Mouse (Mus musculus) forebrain, embryonic 13.5 days (tissue): Measurements from ENCODE around the gene Fndc4. TPM values are rescaled to one million over a fixed set of nuclear protein-coding genes. Genes with fewer than 3 reads are reported as not detected.

ENCODE experiments used
- ATAC-seq: fragments of 200-750 bp; cut with Nextera tagmentation; 2 replicates; pipeline ENCODE4 v1.8.0; 2017
- H3K27ac ChIP-seq: fragments of 300-500 bp; sonication (generic); 2 replicates; pipeline ENCODE4 v1.5.1; 2015; ENCODE audit warnings: inconsistent platforms, mild to moderate bottlenecking, moderate library complexity
- H3K27me3 ChIP-seq: fragments of 300-500 bp; sonication (generic); 2 replicates; pipeline ENCODE4 v1.6.1; 2015; ENCODE audit warnings: mild to moderate bottlenecking, inconsistent platforms
- H3K36me3 ChIP-seq: fragments of 300-500 bp; sonication (generic); 2 replicates; pipeline ENCODE4 v1.6.1; 2015; ENCODE audit warnings: mild to moderate bottlenecking, inconsistent platforms; ENCODE audit not compliant: poor library complexity, severe bottlenecking
- H3K4me1 ChIP-seq: fragments of 300-500 bp; sonication (generic); 2 replicates; pipeline ENCODE4 v1.6.1; 2015; ENCODE audit warnings: inconsistent platforms
- H3K4me2 ChIP-seq: fragments of 300-500 bp; sonication (generic); 2 replicates; pipeline ENCODE4 v1.6.1; 2015; ENCODE audit warnings: inconsistent platforms, mild to moderate bottlenecking, moderate library complexity
- H3K4me3 ChIP-seq: fragments of 300-500 bp; sonication (generic); 2 replicates; pipeline ENCODE4 v1.5.1; 2015; ENCODE audit warnings: mild to moderate bottlenecking, inconsistent platforms
- H3K9ac ChIP-seq: fragments of 300-500 bp; sonication (generic); 2 replicates; pipeline ENCODE4 v1.6.1; 2015; ENCODE audit warnings: mild to moderate bottlenecking, inconsistent platforms
- H3K9me3 ChIP-seq: fragments of 300-500 bp; sonication (generic); replicated peaks from 2 replicates; pipeline ENCODE4 v1.6.1; 2016; ENCODE audit warnings: inconsistent platforms
- WGBS: fragments of 180-500 bp; shearing (Covaris S2); methylation state at CpG from one replicate; pipeline ENCODE4 v1.1.7; 2015; 5-methylcytosine and 5-hydroxymethylcytosine counted together
- polyA plus RNA-seq: library from polyadenylated mRNA; unstranded; fragments of >200 nt; fragmentation: Nextera tagmentation; extraction: Ambion mirVana; gene quantifications from 2 replicates; pipeline ENCODE4 v1.2.1, GENCODE M21; 2015

Gene Fndc4
- polyA plus RNA-seq, 1 experiment from 2014 or later = 62.1 TPM

GRCm38 (mm10) chr5:31254901-31255300 lies 41.0 kb downstream of the Fndc4 start:
- Histone ChIP-seq H3K27me3 (no peaks in the 10 kb centered on the region), H3K36me3 (peaks cover 90% of the 10 kb centered on the region), H3K4me2 (no peak overlapping the region), H3K9me3 (no peaks in the 10 kb centered on the region), H3K9ac (no peak overlapping the region), H3K4me3 (no peak overlapping the region), H3K27ac (no peak overlapping the region), H3K4me1 (peaks cover 13% of the 10 kb centered on the region)
- no peak for ATAC-seq
- 90% methylated on average over 8 of the region's 8 CpGs for WGBS

GRCm38 (mm10) chr5:31254452-31254851 lies 41.4 kb downstream of the Fndc4 start:
- H3K4me3 ChIP-seq = no peak overlapping the region
- WGBS = 88% methylated on average over 7 of the region's 7 CpGs

GRCm38 (mm10) chr5:31253806-31254205 lies 42.1 kb downstream of the Fndc4 start:
- Histone ChIP-seq H3K9me3 (no peaks in the 10 kb centered on the region), H3K27ac (no peak overlapping the region), H3K4me3 (no peak overlapping the region), H3K4me1 (peaks cover 13% of the 10 kb centered on the region), H3K36me3 (peaks cover 90% of the 10 kb centered on the region), H3K9ac (no peak overlapping the region), H3K4me2 (no peak overlapping the region), H3K27me3 (no peaks in the 10 kb centered on the region)
- no peak for ATAC-seq
- 95% methylated on average over 8 of the region's 8 CpGs for WGBS

More at GRCm38 (mm10) chr5:31254452-31254851, 41.4 kb downstream of the Fndc4 start:
- peaks cover 90% of the 10 kb centered on the region for H3K36me3 ChIP-seq
- no peaks in the 10 kb centered on the region for H3K9me3 ChIP-seq
- H3K4me2 ChIP-seq = no peak overlapping the region
- peaks cover 13% of the 10 kb centered on the region for H3K4me1 ChIP-seq
- no peak for ATAC-seq
- no peaks in the 10 kb centered on the region for H3K27me3 ChIP-seq
- no peak overlapping the region for H3K9ac ChIP-seq
- H3K27ac ChIP-seq = no peak overlapping the region

- no peaks in the 10 kb centered on the region for H3K27me3 ChIP-seq
- no peak overlapping the region for H3K9ac ChIP-seq
- WGBS = 85% methylated on average over 16 of the region's 16 CpGs
- ATAC-seq = no peak
- no peak overlapping the region for H3K27ac ChIP-seq
- H3K4me1 ChIP-seq = peaks cover 13% of the 10 kb centered on the region
- H3K9me3 ChIP-seq = no peaks in the 10 kb centered on the region
- H3K4me3 ChIP-seq = no peak overlapping the region
- H3K4me2 ChIP-seq = no peak overlapping the region
- H3K36me3 ChIP-seq = peaks cover 92% of the 10 kb centered on the region
These were observed 42.9 kb downstream of the Fndc4 start for GRCm38 (mm10) chr5:31252795-31253545.

- Histone ChIP-seq H3K36me3 (peaks cover 94% of the 10 kb centered on the region), H3K4me3 (no peak overlapping the region), H3K27me3 (no peaks in the 10 kb centered on the region), H3K9me3 (no peaks in the 10 kb centered on the region), H3K27ac (no peak overlapping the region), H3K4me2 (peak overlapping the region; percentile 50; the same call in 1 of the 2 replicates), H3K9ac (no peak overlapping the region), H3K4me1 (peaks cover 13% of the 10 kb centered on the region)
- 0 out of 2 replicates have a peak, but pooled peaks have one; percentile 7 for ATAC-seq
- 41% methylated on average over 10 of the region's 10 CpGs for WGBS
These were observed 43.7 kb downstream of the Fndc4 start for GRCm38 (mm10) chr5:31252151-31252550.

GRCm38 (mm10) chr5:31251541-31252101 lies 44.3 kb downstream of the Fndc4 start, which contains the start of gene Krtcap3:
Gene Krtcap3, plus strand, starts transcription at chr5:31251691.
- no peaks in the 10 kb centered on the region for H3K27me3 ChIP-seq
- peak within 1 kb of the TSS; percentile 47 for H3K9ac ChIP-seq
- peak; percentile 63 for ATAC-seq
- peak within 1 kb of the TSS; percentile 50 for H3K4me2 ChIP-seq
- no peak within 1 kb of the TSS for H3K27ac ChIP-seq
- no peaks in the 10 kb centered on the region for H3K9me3 ChIP-seq
- H3K36me3 ChIP-seq = peaks cover 97% of the 10 kb centered on the region
- whole genome bisulfite sequencing = 9% methylated on average over 46 of the region's 47 CpGs
- H3K4me3 ChIP-seq = peak within 1 kb of the TSS; percentile 24
- H3K4me1 ChIP-seq = peaks cover 13% of the 10 kb centered on the region

GRCm38 (mm10) chr5:31250716-31251115 lies 45.2 kb downstream of the Fndc4 start:
- Histone ChIP-seq H3K36me3 (peaks cover 98% of the 10 kb centered on the region), H3K27me3 (no peaks in the 10 kb centered on the region), H3K9ac (peak overlapping the region; percentile 47; the same call in 1 of the 2 replicates), H3K4me2 (no peak overlapping the region), H3K9me3 (no peaks in the 10 kb centered on the region), H3K4me1 (peaks cover 13% of the 10 kb centered on the region), H3K27ac (no peak overlapping the region), H3K4me3 (no peak overlapping the region)
- ATAC-seq = peak; percentile 52; the same call in 1 of the 2 replicates
- 56% methylated on average over 4 of the region's 4 CpGs for WGBS

Other genes starting within 250 kb of the Fndc4 start
- 124 and 130 TPM in 2 replicates for gene Atraid, start 247.8 kb downstream of the Fndc4 start, polyA plus RNA-seq
- gene Slc5a6, start 247.2 kb downstream of the Fndc4 start, polyA plus RNA-seq = 10.9 and 11.5 TPM in 2 replicates
- 24.2 and 28.6 TPM in 2 replicates for gene Cad, start 241.3 kb downstream of the Fndc4 start, polyA plus RNA-seq
- not detected in 2 replicates for gene Dnajc5g, start 189.8 kb downstream of the Fndc4 start, polyA plus RNA-seq
- 1.7 and 1.8 TPM in 2 replicates for gene Slc30a3, start 187.8 kb downstream of the Fndc4 start, polyA plus RNA-seq
- gene Trim54, start 179.4 kb downstream of the Fndc4 start, polyA plus RNA-seq = not detected in 2 replicates
- gene Ucn, start 157.3 kb downstream of the Fndc4 start, polyA plus RNA-seq = not detected in 2 replicates
- gene Mpv17, start 141.8 kb downstream of the Fndc4 start, polyA plus RNA-seq = 56.7 and 57.1 TPM in 2 replicates
- gene Gm29609, start 116.2 kb downstream of the Fndc4 start, polyA plus RNA-seq = 1.5 and 1.9 TPM in 2 replicates
- 76.5 and 86.9 TPM in 2 replicates for gene Gtf3c2, start 115.9 kb downstream of the Fndc4 start, polyA plus RNA-seq
- 139 and 145 TPM in 2 replicates for gene Snx17, start 102.9 kb downstream of the Fndc4 start, polyA plus RNA-seq
- gene Eif2b4, start 102.7 kb downstream of the Fndc4 start, polyA plus RNA-seq = 75.8 and 77.9 TPM in 2 replicates
- gene Zfp513, start 93.8 kb downstream of the Fndc4 start, polyA plus RNA-seq = 13.3 and 13.4 TPM in 2 replicates
- 164 and 176 TPM in 2 replicates for gene Ppm1g, start 75.4 kb downstream of the Fndc4 start, polyA plus RNA-seq
- gene Nrbp1, start 55.2 kb downstream of the Fndc4 start, polyA plus RNA-seq = 137 and 145 TPM in 2 replicates
- gene Gm9970, start 54.8 kb downstream of the Fndc4 start, polyA plus RNA-seq = 0.44 TPM in 1 of 2 replicates, not detected in the other
- gene Krtcap3, start 44.4 kb downstream of the Fndc4 start, polyA plus RNA-seq = 2.3 and 3.6 TPM in 2 replicates
- 29.6 and 38.5 TPM in 2 replicates for gene Ift172, start 5.0 kb downstream of the Fndc4 start, polyA plus RNA-seq
- gene Gckr, start 1.4 kb upstream of the Fndc4 start, polyA plus RNA-seq = 0.12 and 0.16 TPM in 2 replicates
- gene Zfp512, start 156.4 kb upstream of the Fndc4 start, polyA plus RNA-seq = 94.8 and 106 TPM in 2 replicates
- 0.14 and 0.18 TPM in 2 replicates for gene 4930548H24Rik, start 189.7 kb upstream of the Fndc4 start, polyA plus RNA-seq
- gene Gpn1, start 198.7 kb upstream of the Fndc4 start, polyA plus RNA-seq = 75.4 and 89.8 TPM in 2 replicates
- gene Slc4a1ap, start 230.9 kb upstream of the Fndc4 start, polyA plus RNA-seq = 33.8 and 34.4 TPM in 2 replicates
- gene Supt7l, start 231.7 kb upstream of the Fndc4 start, polyA plus RNA-seq = 28.2 and 32.4 TPM in 2 replicates